Mouse (Mus musculus) kidney, embryonic 15.5 days (tissue): ENCODE measurements around the gene Calm3. TPM values are rescaled to one million over a fixed set of nuclear protein-coding genes. Genes with fewer than 3 reads are reported as not detected.
"Not testable (repeated sequence)": the region's sequence is repeated elsewhere in the genome, so short reads cannot be mapped to it uniquely, and the experiment has no call there.

Experiments used
- ATAC-seq: fragments of 200-750 bp; cut with Nextera tagmentation; replicated peaks from 2 replicates; pipeline ENCODE4 v1.8.0; 2017; ENCODE audit warnings: moderate TSS enrichment; ENCODE audit not compliant: low FRiP score
- H3K27ac ChIP-seq: fragments of 300-500 bp; sonication (generic); 2 replicates; pipeline ENCODE4 v1.5.1; 2015; ENCODE audit warnings: mild to moderate bottlenecking, inconsistent platforms
- H3K27me3 ChIP-seq: fragments of 300-500 bp; sonication (generic); 2 replicates; pipeline ENCODE4 v1.6.1; 2015; ENCODE audit warnings: inconsistent platforms
- H3K36me3 ChIP-seq: fragments of 300-500 bp; sonication (generic); 2 replicates; pipeline ENCODE4 v1.6.1; 2015; ENCODE audit warnings: inconsistent platforms
- H3K4me1 ChIP-seq: fragments of 300-500 bp; sonication (generic); 2 replicates; pipeline ENCODE4 v1.6.1; 2015; ENCODE audit warnings: inconsistent platforms
- H3K4me2 ChIP-seq: fragments of 300-500 bp; sonication (generic); 2 replicates; pipeline ENCODE4 v1.6.1; 2015; ENCODE audit warnings: moderate library complexity, mild to moderate bottlenecking, inconsistent platforms
- H3K4me3 ChIP-seq: fragments of 300-500 bp; sonication (generic); replicated peaks from 2 replicates; pipeline ENCODE4 v1.5.1; 2015; ENCODE audit warnings: mild to moderate bottlenecking, inconsistent platforms
- H3K9ac ChIP-seq: fragments of 300-500 bp; sonication (generic); 2 replicates; pipeline ENCODE4 v1.6.1; 2015; ENCODE audit warnings: mild to moderate bottlenecking, inconsistent platforms
- H3K9me3 ChIP-seq: fragments of 300-500 bp; sonication (generic); replicated peaks from 2 replicates; pipeline ENCODE4 v1.6.1; 2016; ENCODE audit warnings: inconsistent platforms
- WGBS: fragments of 180-500 bp; shearing (Covaris S2); methylation state at CpG from one replicate; pipeline ENCODE4 v1.1.7; 2015; ENCODE audit warnings: mixed read lengths; 5-methylcytosine and 5-hydroxymethylcytosine counted together
- polyA plus RNA-seq: library from polyadenylated mRNA; unstranded; fragments of >200 nt; fragmentation: Nextera tagmentation; extraction: Ambion mirVana; gene quantifications from 2 replicates; pipeline ENCODE4 v1.2.1, GENCODE M21; 2015

Calm3 gene
- polyA plus RNA-seq = 116 and 124 TPM in 2 replicates

- WGBS = 2% methylated on average over 64 of the region's 64 CpGs
Observed at GRCm38 (mm10) chr7:16924037-16924834, at the start of gene Calm3. TSS of gene Calm3 (minus strand) at chr7:16924114.

DNA sequence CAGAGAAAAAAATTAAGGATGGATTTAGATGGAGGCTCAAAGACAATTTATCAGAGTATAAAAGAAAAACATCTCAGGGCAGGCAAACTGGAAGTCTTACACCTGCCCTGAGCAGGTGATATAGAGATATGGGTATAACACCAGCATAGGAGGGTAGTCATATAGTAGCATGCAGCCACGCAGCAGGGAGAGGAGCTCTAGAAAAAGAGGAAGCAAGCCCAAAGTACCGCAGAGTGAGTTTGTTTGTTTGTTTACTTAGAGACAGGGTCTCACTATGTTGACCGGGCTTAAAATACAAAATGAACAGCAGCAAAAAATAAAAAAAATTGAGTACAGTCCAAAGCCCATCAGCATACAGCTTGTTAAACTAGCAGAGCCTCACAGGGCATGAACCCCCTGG lies 47.2 kb upstream of the Calm3 start:
- Histone ChIP-seq H3K36me3 (no peaks in the 10 kb centered on the region), H3K9ac (no peak overlapping the region), H3K4me3 (no peak overlapping the region), H3K4me1 (no peaks in the 10 kb centered on the region), H3K27me3 (no peaks in the 10 kb centered on the region), H3K9me3 (no peaks in the 10 kb centered on the region), H3K4me2 (no peak overlapping the region), H3K27ac (no peak overlapping the region)
- ATAC-seq = no peak
- WGBS = 77% methylated on average over 3 of the region's 3 CpGs

More at GRCm38 (mm10) chr7:16924037-16924834, at the start of gene Calm3:
- H3K9me3 ChIP-seq = no peaks in the 10 kb centered on the region
- H3K4me2 ChIP-seq = peak within 1 kb of the TSS; percentile 86
- peak within 1 kb of the TSS; percentile 90 for H3K9ac ChIP-seq
- peak within 1 kb of the TSS; percentile 96 for H3K4me3 ChIP-seq
- ATAC-seq = peak; percentile 94
- peaks cover 41% of the 10 kb centered on the region for H3K4me1 ChIP-seq
- peaks cover 15% of the 10 kb centered on the region for H3K36me3 ChIP-seq
- H3K27me3 ChIP-seq = no peaks in the 10 kb centered on the region
- peak within 1 kb of the TSS; percentile 97 for H3K27ac ChIP-seq

GRCm38 (mm10) chr7:16968414-16968813 lies 44.5 kb upstream of the Calm3 start:
- Histone ChIP-seq H3K9ac (no peak overlapping the region), H3K9me3 (no peaks in the 10 kb centered on the region), H3K4me2 (no peak overlapping the region), H3K27ac (no peak overlapping the region), H3K36me3 (no peaks in the 10 kb centered on the region), H3K4me1 (no peaks in the 10 kb centered on the region), H3K4me3 (no peak overlapping the region), H3K27me3 (no peaks in the 10 kb centered on the region)
- ATAC-seq = no peak
- WGBS = 84% methylated on average over 6 of the region's 6 CpGs

DNA sequence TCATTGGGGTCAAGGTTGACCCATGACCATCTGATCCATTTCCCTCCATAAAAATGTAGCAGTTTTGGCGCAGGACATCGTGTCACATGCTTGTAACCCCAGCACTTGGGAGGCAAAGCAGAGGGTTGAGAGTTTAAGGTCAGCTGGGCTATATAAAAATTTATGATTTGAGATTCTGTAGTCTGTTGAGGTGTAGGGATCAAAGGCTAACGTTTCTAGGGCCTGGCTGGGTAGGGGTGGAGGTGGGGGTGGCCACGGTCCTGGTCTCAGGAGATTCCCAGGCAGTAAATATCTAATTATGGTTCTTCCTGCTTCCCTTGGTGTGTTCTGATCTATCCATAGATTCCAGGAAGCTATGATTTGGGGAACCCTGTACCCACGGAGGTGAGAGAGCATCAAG lies 37.8 kb upstream of the Calm3 start:
- no peak overlapping the region for H3K9ac ChIP-seq
- H3K27me3 ChIP-seq = no peaks in the 10 kb centered on the region
- no peak overlapping the region for H3K27ac ChIP-seq
- H3K36me3 ChIP-seq = no peaks in the 10 kb centered on the region
- H3K9me3 ChIP-seq = no peaks in the 10 kb centered on the region
- no peak overlapping the region for H3K4me3 ChIP-seq
- ATAC-seq = no peak
- no peak overlapping the region for H3K4me2 ChIP-seq
- H3K4me1 ChIP-seq = peaks cover 7% of the 10 kb centered on the region
- whole genome bisulfite sequencing = 56% methylated on average over 5 of the region's 5 CpGs

GRCm38 (mm10) chr7:16959539-16960187 lies 35.7 kb upstream of the Calm3 start, which contains the start of gene Pnmal1:
TSS of gene Pnmal1 (plus strand) at chr7:16959679.
- no peak within 1 kb of the TSS for H3K9ac ChIP-seq
- H3K27me3 ChIP-seq = no peaks in the 10 kb centered on the region
- ATAC-seq = peak; percentile 85
- peaks cover 7% of the 10 kb centered on the region for H3K4me1 ChIP-seq
- no peak within 1 kb of the TSS for H3K4me3 ChIP-seq
- WGBS = 11% methylated on average over 17 of the region's 17 CpGs
- no peak within 1 kb of the TSS for H3K27ac ChIP-seq
- H3K9me3 ChIP-seq = no peaks in the 10 kb centered on the region
- no peaks in the 10 kb centered on the region for H3K36me3 ChIP-seq
- H3K4me2 ChIP-seq = peak within 1 kb of the TSS; percentile 39

DNA sequence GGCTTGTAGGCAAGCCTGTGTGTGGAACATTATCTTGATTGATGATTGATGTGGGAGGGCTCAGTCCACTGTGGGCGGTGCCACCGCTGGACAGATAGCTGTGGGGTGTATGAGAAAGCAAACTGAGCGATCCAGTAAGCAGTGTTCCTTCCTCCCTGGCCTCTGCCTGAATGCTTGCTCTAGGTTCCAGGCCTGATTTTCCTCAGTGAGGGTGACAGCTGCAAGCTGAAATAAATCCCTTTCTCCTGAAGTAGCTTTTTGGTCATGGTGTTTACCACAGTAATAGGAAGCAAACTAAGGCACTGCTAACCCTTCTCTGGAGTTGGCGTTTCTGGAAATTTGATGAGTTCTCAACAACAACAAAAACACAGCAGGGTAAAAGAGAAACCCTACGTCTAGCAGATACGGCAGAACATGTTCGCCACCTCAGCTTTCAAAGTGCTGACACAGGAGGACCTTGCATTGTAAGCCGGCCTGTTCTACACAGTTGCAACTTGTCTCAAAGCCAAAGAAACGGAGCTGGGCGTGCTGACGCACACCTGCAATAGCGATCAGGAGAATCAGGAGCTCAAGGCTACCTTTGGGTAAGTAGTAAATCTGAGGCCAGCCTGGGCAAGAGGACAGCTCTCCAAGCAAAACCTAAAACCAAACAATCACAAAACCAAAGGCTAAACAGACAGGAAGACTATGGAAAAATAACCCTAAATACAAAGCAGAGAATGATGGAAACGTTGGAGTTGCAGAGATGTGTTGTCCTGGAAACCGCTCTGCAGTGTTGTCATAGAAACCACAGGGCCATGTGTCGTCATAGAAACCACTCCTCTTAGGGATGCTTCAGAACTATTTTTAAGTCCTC lies 32.7 kb upstream of the Calm3 start:
- Histone ChIP-seq H3K9ac (no peak overlapping the region), H3K36me3 (no peaks in the 10 kb centered on the region), H3K27ac (no peak overlapping the region), H3K4me2 (no peak overlapping the region), H3K4me1 (peaks cover 7% of the 10 kb centered on the region), H3K27me3 (no peaks in the 10 kb centered on the region), H3K9me3 (no peaks in the 10 kb centered on the region), H3K4me3 (no peak overlapping the region)
- ATAC-seq = no peak
- 67% methylated on average over 15 of the region's 15 CpGs for WGBS

- Histone ChIP-seq H3K36me3 (no peaks in the 10 kb centered on the region), H3K4me2 (no peak overlapping the region), H3K27ac (no peak overlapping the region), H3K27me3 (no peaks in the 10 kb centered on the region), H3K4me1 (peaks cover 14% of the 10 kb centered on the region), H3K9ac (no peak overlapping the region), H3K4me3 (no peak overlapping the region), H3K9me3 (no peaks in the 10 kb centered on the region)
- 86% methylated on average over 4 of the region's 4 CpGs for WGBS
- no peak for ATAC-seq
Observed at GRCm38 (mm10) chr7:16955712-16956111, 31.8 kb upstream of the Calm3 start.

DNA sequence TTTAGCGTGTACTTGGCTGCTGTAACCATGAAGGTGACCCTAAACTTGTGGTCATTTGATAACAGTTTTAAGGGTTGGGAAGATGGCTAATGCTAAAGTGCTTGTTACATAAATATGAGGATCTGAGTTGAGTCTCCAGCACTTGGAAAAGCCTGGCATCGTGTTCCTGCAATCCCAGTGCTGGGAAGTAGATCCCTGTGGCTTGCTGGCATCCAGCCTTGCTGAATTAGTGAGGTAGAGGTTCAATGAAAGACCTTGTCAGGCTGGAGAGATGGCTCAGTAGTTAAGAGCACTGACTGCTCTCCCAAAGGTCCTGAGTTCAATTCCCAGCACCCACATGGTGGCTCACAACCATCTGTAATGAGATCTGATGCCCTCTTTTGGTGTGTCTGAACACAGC lies 29.9 kb upstream of the Calm3 start:
- not testable (repeated sequence) for H3K36me3 ChIP-seq, H3K4me2 ChIP-seq, H3K27ac ChIP-seq, H3K4me3 ChIP-seq, ATAC-seq, H3K9ac ChIP-seq, H3K9me3 ChIP-seq
- 77% methylated on average over 2 of the region's 2 CpGs for WGBS
- H3K4me1 ChIP-seq = peaks cover 19% of the 10 kb centered on the region
- H3K27me3 ChIP-seq = peaks cover 13% of the 10 kb centered on the region

- 28% methylated on average over 18 of the region's 18 CpGs for WGBS
- Histone ChIP-seq H3K9ac (no peak overlapping the region), H3K36me3 (no peaks in the 10 kb centered on the region), H3K27ac (no peak overlapping the region), H3K27me3 (peaks cover 40% of the 10 kb centered on the region), H3K4me2 (peak overlapping the region; percentile 36), H3K4me1 (peaks cover 45% of the 10 kb centered on the region), H3K4me3 (no peak overlapping the region), H3K9me3 (no peaks in the 10 kb centered on the region)
- peak; percentile 73 for ATAC-seq
Observed at GRCm38 (mm10) chr7:16950861-16951635, 27.1 kb upstream of the Calm3 start.

GRCm38 (mm10) chr7:16949908-16950841 lies 26.3 kb upstream of the Calm3 start:
- Histone ChIP-seq H3K4me3 (peak overlapping the region; percentile 34), H3K27me3 (peaks cover 49% of the 10 kb centered on the region), H3K9ac (0 out of 2 replicates have a peak overlapping the region, but pooled peaks have one; percentile 9), H3K9me3 (no peaks in the 10 kb centered on the region), H3K4me2 (peak overlapping the region; percentile 66), H3K4me1 (peaks cover 54% of the 10 kb centered on the region), H3K27ac (no peak overlapping the region), H3K36me3 (no peaks in the 10 kb centered on the region)
- 11% methylated on average over 29 of the region's 29 CpGs for WGBS
- peak; percentile 49 for ATAC-seq
